ENCODE assay signal across 1 mouse cellular context in the genomic region with DNA sequence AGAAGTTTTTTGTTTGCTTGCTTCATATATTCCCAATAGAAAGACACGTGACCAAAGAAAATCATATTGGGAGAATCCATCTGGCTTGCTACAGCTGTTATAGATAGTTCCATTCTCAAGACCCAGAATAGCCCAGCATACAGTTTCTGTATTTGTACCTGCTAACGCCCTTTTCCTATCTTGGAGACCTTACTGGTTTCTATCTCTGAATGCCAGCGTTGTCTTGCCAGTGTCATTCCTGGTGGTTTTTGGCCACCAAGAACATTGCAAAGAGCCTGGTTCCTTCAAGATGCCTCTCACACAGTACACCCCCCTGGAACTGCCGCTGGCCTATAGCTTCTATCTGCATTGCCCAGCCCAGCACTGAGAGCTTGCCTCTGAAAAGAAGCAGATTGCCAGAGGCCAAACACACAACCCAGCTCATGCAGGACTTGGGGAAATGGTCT.
TF ChIP-seq lines count a peak whose summit lies in the region.

No protein-coding gene starts in this region.

TF ChIP-seq in MEL, 35 proteins besides CTCF, POLR2A, EP300 and RAD21 (continued from another document):
- TF ChIP-seq USF2 (IDR thresholded peaks at IDR 0.05; ENCODE audit: borderline replicate concordance in 1 of 2, insufficient read depth in 1 of 2, low read depth in 1 of 2, low read length in 2 of 2) (no peak), TBP (IDR thresholded peaks at IDR 0.05; ENCODE audit: low read depth, low read length) (peak; percentile 76), TCF12 (IDR thresholded peaks at IDR 0.05; ENCODE audit: low read depth, low read length) (peak; percentile 74; the same call in 1 of the 2 replicates), HCFC1 (IDR thresholded peaks at IDR 0.05; ENCODE audit: low read depth, low read length) (0 out of 2 replicates have a peak, but pooled peaks have one; percentile 7), USF1 (IDR thresholded peaks at IDR 0.05; ENCODE audit: low read depth, low read length) (peak; percentile 84), GABPA (IDR thresholded peaks at IDR 0.05; ENCODE audit: low read depth, low read length) (no peak)
